Mouse (Mus musculus) spleen, postnatal 36 days (tissue): ENCODE data around the gene Map2k2.
A peak's percentile ranks its signal among the peaks of the same experiment; 100 is the strongest.
"Not testable (repeated sequence)": the region's sequence is repeated elsewhere in the genome, so short reads cannot be mapped to it uniquely, and the experiment has no call there.

ENCODE experiments used
- DNase-seq, 2 experiments: peaks; one replicate each; pipeline ENCODE4 v3.0.0; 2022; ENCODE audit warnings: low spot score in 2 of 2, mixed read lengths in 1 of 2

The Map2k2 gene

DNA sequence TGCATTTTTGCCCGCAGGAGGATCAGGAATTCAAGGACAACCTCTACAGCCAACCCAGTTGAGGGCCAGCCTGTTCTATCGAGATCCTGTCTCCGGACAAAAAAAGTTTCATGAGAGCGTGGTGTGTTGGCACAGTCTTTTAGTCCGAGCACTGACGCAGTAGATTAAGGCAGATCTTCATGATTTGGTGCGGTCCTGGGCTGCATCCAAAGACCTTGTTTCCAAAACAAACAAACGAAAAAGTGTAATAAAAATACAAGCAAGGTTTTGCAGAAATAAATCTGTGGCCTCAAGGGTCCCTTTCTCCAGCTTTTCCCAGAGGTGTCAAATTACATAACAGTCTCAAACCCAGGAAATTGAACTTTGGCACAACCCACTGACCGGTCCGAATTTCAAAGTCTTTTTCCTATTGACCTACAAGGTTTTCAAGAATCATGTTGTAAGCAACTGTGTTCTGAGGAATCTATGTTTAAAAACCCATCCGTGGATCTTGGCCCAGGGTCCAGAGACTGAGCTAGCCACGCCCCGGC, 70.3 kb downstream of the Map2k2 start:
- DNase-seq = no peak

DNA sequence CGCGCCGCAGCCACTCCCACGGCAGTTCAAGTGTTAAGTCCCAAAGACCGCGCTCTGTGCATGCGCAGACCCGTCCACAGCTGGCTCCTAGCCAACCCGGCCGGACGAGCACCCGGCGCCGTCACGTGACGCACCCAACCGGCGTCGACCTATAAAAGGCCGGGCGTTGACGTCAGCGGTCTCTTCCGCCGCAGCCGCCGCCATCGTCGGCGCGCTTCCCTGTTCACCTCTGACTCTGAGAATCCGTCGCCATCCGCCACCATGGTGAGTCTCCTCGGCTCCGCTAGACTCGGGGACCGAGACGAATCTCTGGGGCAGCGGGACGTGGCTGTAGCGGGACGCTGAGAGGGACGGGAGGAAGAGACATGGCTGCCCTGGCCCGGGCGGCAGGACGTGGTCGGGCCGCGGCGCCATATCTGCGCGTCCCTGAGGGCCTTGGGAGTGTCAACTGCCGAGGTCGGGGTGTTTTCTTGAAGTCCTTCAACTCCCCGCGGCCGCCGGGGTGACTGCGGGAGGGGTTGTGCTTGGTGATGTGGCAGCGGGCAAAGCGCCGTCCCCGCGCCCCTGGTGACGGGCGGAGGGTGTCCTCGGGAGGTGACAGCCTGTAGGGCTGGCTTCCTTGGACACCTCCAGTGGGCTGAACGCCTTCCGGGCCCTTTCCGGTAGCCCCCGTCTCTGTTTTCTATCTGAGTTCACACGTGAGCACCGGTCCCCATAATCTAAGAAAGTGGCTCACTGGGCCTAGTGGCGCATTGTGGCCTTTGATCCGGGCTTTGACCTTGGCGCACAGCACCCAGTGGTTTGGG, 71.0 kb downstream of the Map2k2 start, which contains the start of gene Eef2:
Eef2 (plus strand) TSS at position 166 of the 806 bp plus-strand sequence.
- peak; percentile 97 to 98 for DNase-seq

DNA sequence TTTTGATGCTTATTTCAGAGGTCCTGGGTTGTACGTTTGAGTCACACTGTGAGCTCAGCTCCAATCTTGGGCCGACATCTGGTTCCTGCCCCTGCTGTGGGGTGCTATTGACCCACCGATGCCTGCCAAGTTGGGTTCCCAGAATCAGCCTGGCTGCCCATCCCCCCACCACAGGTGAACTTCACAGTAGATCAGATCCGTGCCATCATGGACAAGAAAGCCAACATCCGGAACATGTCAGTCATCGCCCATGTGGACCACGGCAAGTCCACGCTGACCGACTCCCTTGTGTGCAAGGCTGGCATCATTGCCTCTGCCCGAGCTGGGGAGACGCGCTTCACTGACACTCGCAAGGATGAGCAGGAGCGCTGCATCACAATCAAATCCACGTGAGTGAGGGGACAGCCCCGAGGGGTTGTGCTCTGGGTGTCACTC, 71.8 kb downstream of the Map2k2 start:
- DNase-seq = no peak

GRCm38 (mm10) chr10:81177958-81178712, 72.4 kb downstream of the Map2k2 start:
- DNase-seq = peak in 1 of 2 experiments; percentile 60

DNA sequence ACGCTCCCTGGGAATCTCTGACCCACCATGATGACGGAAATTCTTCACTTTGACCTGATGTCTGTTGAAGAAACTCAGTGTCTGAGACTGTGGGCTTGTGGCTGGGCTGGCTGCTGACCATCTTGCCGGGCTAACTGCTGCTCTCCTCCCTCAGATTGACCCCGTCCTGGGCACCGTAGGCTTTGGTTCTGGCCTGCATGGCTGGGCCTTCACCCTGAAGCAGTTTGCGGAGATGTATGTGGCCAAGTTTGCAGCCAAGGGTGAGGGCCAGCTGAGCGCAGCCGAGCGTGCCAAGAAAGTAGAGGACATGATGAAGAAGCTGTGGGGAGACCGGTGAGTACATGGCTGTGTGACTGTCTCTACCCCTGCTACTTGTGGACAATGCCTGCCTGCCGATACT, 73.2 kb downstream of the Map2k2 start:
- no peak for DNase-seq

DNA sequence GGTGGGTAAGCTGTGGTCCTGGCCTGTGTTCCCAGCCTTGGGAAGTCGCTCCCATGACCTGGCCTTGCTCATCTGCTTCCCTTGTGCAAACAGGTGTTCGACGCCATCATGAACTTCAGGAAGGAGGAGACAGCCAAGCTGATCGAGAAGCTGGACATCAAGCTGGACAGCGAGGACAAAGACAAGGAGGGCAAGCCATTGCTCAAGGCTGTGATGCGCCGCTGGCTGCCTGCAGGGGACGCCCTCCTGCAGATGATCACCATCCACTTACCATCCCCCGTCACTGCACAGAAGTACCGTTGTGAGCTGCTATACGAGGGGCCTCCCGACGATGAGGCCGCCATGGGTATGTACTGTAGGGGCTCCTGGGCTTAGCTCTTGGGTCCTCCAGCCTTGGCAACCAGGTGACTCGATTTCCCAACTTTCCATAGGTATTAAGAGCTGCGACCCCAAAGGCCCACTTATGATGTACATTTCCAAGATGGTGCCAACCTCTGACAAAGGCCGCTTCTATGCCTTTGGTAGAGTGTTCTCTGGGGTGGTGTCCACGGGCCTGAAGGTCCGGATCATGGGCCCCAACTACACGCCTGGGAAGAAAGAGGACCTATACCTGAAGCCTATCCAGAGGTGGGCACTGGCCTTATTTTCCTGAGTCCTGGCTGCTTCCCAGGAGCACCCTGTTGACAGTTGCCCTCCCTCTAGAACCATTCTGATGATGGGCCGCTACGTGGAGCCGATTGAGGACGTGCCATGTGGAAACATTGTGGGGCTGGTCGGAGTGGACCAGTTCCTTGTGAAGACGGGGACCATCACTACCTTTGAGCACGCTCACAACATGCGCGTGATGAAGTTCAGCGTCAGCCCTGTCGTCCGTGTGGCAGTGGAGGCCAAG, 74.0 kb downstream of the Map2k2 start:
- DNase-seq = no peak

DNA sequence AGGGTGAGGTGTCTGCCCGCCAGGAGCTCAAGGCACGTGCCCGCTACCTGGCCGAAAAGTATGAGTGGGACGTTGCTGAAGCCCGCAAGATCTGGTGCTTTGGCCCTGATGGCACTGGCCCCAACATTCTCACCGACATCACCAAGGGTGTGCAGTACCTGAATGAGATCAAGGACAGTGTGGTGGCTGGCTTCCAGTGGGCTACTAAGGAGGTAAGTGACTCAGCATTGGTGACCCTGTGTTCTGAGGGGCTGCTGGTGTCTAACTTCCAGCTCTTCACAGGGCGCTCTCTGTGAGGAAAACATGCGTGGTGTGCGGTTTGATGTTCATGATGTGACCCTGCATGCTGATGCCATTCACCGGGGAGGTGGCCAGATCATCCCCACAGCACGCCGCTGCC, 75.2 kb downstream of the Map2k2 start:
- DNase-seq = no peak

DNA sequence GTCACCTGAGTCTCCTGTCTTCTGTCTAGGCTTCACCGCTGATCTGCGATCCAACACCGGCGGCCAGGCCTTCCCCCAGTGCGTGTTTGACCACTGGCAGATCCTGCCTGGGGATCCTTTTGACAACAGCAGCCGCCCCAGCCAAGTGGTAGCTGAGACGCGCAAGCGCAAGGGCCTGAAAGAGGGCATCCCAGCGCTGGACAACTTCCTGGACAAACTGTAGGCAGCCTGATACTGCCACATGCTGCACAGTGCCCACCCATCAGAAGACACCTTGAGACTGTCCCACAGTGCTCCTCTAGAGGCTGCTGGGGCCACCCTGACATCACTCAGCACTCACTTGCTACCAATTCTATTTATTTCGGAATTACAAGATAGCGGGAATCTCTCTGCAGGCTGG, 76.1 kb downstream of the Map2k2 start:
- DNase-seq = not testable (repeated sequence)

- peak; percentile 96 to 97 for DNase-seq
Observed at GRCm38 (mm10) chr10:81182336-81183333, 76.9 kb downstream of the Map2k2 start, which contains the start of gene Dapk3. Dapk3 (plus strand) TSS chr10:81183005.
